Mouse (Mus musculus): Measurements from ENCODE around the gene Duox2. TPM values are rescaled to one million over a fixed set of nuclear protein-coding genes. Genes with fewer than 3 reads are reported as not detected.
A peak's percentile ranks its signal among the peaks of the same experiment; 100 is the strongest.

The Duox2 gene
- polyA plus RNA-seq, 1 experiment from 2014 or later = 0.03 TPM

DNA sequence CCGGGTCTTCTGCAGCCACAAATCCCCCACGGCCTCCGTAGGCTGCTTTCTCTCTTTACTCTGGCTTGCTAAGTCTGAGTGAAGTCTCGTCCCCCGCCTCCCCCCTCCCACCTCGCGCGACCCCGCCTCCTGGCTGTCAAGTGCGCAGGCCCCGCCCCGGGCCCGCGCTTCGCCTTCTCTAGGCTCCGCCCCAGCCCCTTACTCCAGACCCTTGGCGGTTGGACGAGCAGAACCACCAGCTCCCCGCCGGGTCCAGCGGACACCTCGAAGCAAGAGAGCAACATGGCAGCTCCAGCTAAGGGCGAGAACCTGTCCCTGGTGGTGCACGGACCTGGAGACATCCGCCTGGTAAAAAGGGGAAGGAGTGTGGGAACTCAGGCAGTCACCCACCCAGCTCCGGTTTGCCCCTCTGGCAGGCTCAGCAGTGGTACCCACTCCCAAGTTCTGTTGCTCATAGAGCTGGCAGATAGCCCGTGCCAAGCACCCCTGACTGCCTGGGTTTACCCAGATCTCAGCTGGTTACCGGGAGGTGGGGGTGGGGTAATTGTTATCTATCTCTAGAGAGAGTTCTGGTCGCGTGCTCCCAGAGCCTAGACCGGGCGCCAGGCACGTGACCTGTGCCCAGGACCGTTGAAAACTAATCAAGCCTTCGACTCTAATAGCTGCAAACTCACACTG, 63.5 kb downstream of the Duox2 start, which contains the start of gene Sord:
Gene Sord, plus strand, starts transcription at position 139 of the 678 bp plus-strand sequence.
- H3K9me3 ChIP-seq (ENCODE audit: control insufficient read depth, low read length) = no peaks in the 10 kb centered on the region
- H3K4me3 ChIP-seq (ENCODE audit: low read length) = peak within 1 kb of the TSS; percentile 53
- no peaks in the 10 kb centered on the region for H3K36me3 ChIP-seq (ENCODE audit: control insufficient read depth, insufficient read depth, low read length)
- under 1% methylated on average over 35 of the region's 35 CpGs for WGBS
- H3K4me1 ChIP-seq (ENCODE audit: control insufficient read depth, insufficient read depth, low read depth, low read length) = peaks cover 5% of the 10 kb centered on the region
- peak within 1 kb of the TSS; percentile 92 for H3K4me2 ChIP-seq (ENCODE audit: low read length)
- peak within 1 kb of the TSS; percentile 71 for H3K9ac ChIP-seq (ENCODE audit: low read depth, low read length)
- no peaks in the 10 kb centered on the region for H3K27me3 ChIP-seq (replicated peaks; ENCODE audit: control insufficient read depth, insufficient read depth, low read length)
- H3K27ac ChIP-seq (ENCODE audit: low read depth, low read length) = peak within 1 kb of the TSS; percentile 51
- peak; percentile 97 for ATAC-seq

DNA sequence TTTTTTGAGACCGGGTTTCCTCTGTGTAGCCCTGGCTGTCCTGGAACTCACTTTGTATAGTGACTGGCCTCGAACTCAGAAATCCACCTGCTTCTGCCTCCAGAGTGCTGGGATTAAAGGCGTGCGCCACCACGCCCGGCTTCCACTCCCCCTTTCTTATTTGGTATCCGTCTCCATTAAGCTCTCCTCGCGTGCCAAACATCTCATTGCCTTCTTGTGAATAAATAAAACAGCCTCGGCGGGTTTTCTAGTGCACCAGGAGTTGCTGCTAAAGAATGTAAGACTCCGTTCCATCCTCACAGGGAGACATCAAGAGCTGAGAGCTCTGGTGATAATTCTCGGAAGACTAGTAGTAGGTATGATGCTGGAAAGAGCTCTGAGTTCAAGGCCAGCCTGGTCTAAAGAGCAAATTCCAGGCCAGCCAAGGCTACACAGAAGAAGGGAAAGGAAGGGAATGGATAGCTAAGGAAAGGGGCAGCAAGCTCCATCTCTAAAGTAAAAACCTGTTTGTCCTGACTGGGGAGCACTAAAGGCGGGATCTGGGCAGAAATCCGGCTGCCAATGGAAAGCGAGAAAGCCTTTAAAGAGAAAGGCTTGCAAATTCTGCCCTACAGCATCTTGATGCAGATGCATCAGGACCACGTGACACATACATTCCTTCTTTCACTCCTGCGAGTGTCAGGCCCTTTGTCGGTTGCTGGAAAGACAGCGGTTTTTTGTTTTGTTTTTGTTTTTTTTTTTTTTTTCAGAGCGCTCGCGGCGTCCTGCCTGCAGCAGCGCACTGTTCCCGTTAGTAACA, 64.3 kb downstream of the Duox2 start:
- 6% methylated on average over 26 of the region's 26 CpGs for WGBS
- Histone ChIP-seq H3K4me1 (ENCODE audit: control insufficient read depth, insufficient read depth, low read depth, low read length) (peaks cover 5% of the 10 kb centered on the region), H3K9ac (ENCODE audit: low read depth, low read length) (peak overlapping the region; percentile 71), H3K4me2 (ENCODE audit: low read length) (peak overlapping the region; percentile 92), H3K27ac (ENCODE audit: low read depth, low read length) (peak overlapping the region; percentile 51), H3K27me3 (replicated peaks; ENCODE audit: control insufficient read depth, insufficient read depth, low read length) (no peaks in the 10 kb centered on the region), H3K9me3 (ENCODE audit: control insufficient read depth, low read length) (no peaks in the 10 kb centered on the region), H3K4me3 (ENCODE audit: low read length) (peak overlapping the region; percentile 53), H3K36me3 (ENCODE audit: control insufficient read depth, insufficient read depth, low read length) (no peaks in the 10 kb centered on the region)
- peak; percentile 55 for ATAC-seq

DNA sequence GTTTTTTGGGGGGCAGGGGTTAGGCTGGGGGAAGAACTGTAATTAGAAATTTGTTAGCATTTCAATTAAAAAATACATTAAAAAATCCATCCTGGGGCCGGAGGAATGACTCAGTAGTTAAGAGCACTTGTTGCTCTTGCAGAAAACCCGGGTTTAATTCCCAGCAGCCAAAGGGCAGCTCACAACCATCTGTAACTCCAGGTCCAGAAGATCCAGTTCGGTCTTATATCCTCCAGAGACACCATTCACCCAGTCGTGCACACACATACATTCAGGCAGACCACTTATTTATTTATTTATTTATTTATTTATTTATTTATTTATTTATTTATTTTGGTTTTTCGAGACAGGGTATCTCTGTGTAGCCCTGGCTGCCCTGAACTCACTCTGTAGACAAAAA, 64.9 kb downstream of the Duox2 start:
- H3K9me3 ChIP-seq (ENCODE audit: control insufficient read depth, low read length) = no peaks in the 10 kb centered on the region
- H3K4me2 ChIP-seq (ENCODE audit: low read length) = peak overlapping the region; percentile 92; the same call in 1 of the 2 replicates

DNA sequence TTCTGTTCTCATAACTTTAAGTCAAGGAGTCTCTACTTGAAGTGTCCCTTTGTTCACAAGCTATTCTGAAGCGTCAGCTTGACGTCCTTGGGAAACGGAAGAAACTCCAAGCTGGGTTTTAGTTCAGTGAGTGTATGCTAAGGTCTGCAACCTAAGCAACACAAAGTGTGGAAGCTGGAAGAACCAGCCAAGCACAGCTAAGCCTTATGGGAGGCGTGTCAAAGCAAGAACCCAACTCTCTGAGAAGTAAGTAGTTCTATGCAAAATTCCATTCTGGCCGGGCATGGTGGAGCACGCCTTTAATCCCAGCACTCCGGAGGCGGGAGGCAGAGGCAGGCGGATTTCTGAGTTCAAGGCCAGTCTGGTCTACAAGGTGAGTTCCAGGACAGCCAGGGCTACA, 66.6 kb downstream of the Duox2 start:
- no peak for ATAC-seq
- H3K36me3 ChIP-seq (ENCODE audit: control insufficient read depth, insufficient read depth, low read length) = no peaks in the 10 kb centered on the region
- H3K4me1 ChIP-seq (ENCODE audit: control insufficient read depth, insufficient read depth, low read depth, low read length) = peaks cover 5% of the 10 kb centered on the region
- no peak overlapping the region for H3K4me3 ChIP-seq (ENCODE audit: low read length)
- H3K27me3 ChIP-seq (replicated peaks; ENCODE audit: control insufficient read depth, insufficient read depth, low read length) = no peaks in the 10 kb centered on the region
- H3K27ac ChIP-seq (ENCODE audit: low read depth, low read length) = no peak overlapping the region
- WGBS = 63% methylated on average over 9 of the region's 9 CpGs
- H3K4me2 ChIP-seq (ENCODE audit: low read length) = no peak overlapping the region
- no peaks in the 10 kb centered on the region for H3K9me3 ChIP-seq (ENCODE audit: control insufficient read depth, low read length)
- no peak overlapping the region for H3K9ac ChIP-seq (ENCODE audit: low read depth, low read length)

More for the DNA sequence above, 64.9 kb downstream of the Duox2 start:
- Histone ChIP-seq H3K36me3 (ENCODE audit: control insufficient read depth, insufficient read depth, low read length) (no peaks in the 10 kb centered on the region), H3K27ac (ENCODE audit: low read depth, low read length) (no peak overlapping the region), H3K27me3 (replicated peaks; ENCODE audit: control insufficient read depth, insufficient read depth, low read length) (no peaks in the 10 kb centered on the region), H3K4me3 (ENCODE audit: low read length) (no peak overlapping the region), H3K4me1 (ENCODE audit: control insufficient read depth, insufficient read depth, low read depth, low read length) (peaks cover 5% of the 10 kb centered on the region), H3K9ac (ENCODE audit: low read depth, low read length) (no peak overlapping the region)
- ATAC-seq = 0 out of 2 replicates have a peak, but pooled peaks have one; percentile 1
- WGBS = 53% methylated on average over 5 of the region's 5 CpGs

DNA sequence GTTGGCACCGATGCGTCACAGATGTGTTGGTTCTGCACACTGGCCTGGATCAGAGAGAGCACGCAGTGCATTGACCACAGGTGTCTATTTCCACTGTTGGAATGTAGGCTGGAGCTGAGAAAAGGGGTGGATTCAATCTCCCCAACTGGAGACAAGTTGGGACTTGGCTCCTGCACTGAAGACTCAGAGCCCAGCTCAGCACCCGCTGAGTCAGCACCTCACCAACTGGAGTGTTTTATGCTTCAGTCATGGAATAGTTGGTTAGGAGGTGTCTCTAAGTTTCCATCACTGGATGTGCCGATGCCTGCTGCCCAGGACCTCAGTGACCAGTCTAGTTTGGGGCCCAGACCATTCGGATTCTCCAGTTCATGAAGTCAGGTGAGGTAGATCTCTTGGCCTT, 67.9 kb downstream of the Duox2 start:
- Histone ChIP-seq H3K36me3 (ENCODE audit: control insufficient read depth, insufficient read depth, low read length) (no peaks in the 10 kb centered on the region), H3K4me1 (ENCODE audit: control insufficient read depth, insufficient read depth, low read depth, low read length) (peaks cover 5% of the 10 kb centered on the region), H3K4me2 (ENCODE audit: low read length) (no peak overlapping the region), H3K9ac (ENCODE audit: low read depth, low read length) (no peak overlapping the region), H3K27ac (ENCODE audit: low read depth, low read length) (no peak overlapping the region), H3K9me3 (ENCODE audit: control insufficient read depth, low read length) (no peaks in the 10 kb centered on the region), H3K27me3 (replicated peaks; ENCODE audit: control insufficient read depth, insufficient read depth, low read length) (no peaks in the 10 kb centered on the region), H3K4me3 (ENCODE audit: low read length) (no peak overlapping the region)
- WGBS = 84% methylated on average over 6 of the region's 6 CpGs
- no peak for ATAC-seq

Other genes starting within 250 kb of the Duox2 start
- 5.8 and 6.6 TPM in 2 replicates for gene Spg11, start 180.1 kb downstream of the Duox2 start, polyA plus RNA-seq (2015; fragmentation: Nextera tagmentation; extraction: Ambion mirVana)
- 107 and 120 TPM in 2 replicates for gene B2m, start 150.8 kb downstream of the Duox2 start, polyA plus RNA-seq (2015; fragmentation: Nextera tagmentation; extraction: Ambion mirVana)
- gene Trim69, start 137.7 kb downstream of the Duox2 start, polyA plus RNA-seq (2015; fragmentation: Nextera tagmentation; extraction: Ambion mirVana) = 0.09 TPM in 1 of 2 replicates, not detected in the other
- 0.06 and 0.08 TPM in 2 replicates for gene Patl2, start 112.3 kb downstream of the Duox2 start, polyA plus RNA-seq (2015; fragmentation: Nextera tagmentation; extraction: Ambion mirVana)
- not detected in 2 replicates for gene Terb2, start 112.2 kb downstream of the Duox2 start, polyA plus RNA-seq (2015; fragmentation: Nextera tagmentation; extraction: Ambion mirVana)
- 26.0 and 29.7 TPM in 2 replicates for gene Sord, start 63.7 kb downstream of the Duox2 start, polyA plus RNA-seq (2015; fragmentation: Nextera tagmentation; extraction: Ambion mirVana)
- 0.19 and 0.36 TPM in 2 replicates for gene Duoxa2, start 451 bp upstream of the Duox2 start, polyA plus RNA-seq (2015; fragmentation: Nextera tagmentation; extraction: Ambion mirVana)
- 0.26 and 0.27 TPM in 2 replicates for gene Duoxa1, start 15.3 kb upstream of the Duox2 start, polyA plus RNA-seq (2015; fragmentation: Nextera tagmentation; extraction: Ambion mirVana)
- 0.09 and 0.15 TPM in 2 replicates for gene Duox1, start 17.2 kb upstream of the Duox2 start, polyA plus RNA-seq (2015; fragmentation: Nextera tagmentation; extraction: Ambion mirVana)
- 11.7 and 11.8 TPM in 2 replicates for gene Shf, start 70.7 kb upstream of the Duox2 start, polyA plus RNA-seq (2015; fragmentation: Nextera tagmentation; extraction: Ambion mirVana)
- 0.15 and 0.18 TPM in 2 replicates for gene Slc28a2, start 128.0 kb upstream of the Duox2 start, polyA plus RNA-seq (2015; fragmentation: Nextera tagmentation; extraction: Ambion mirVana)
- not detected in 2 replicates for gene Gm14085, start 186.5 kb upstream of the Duox2 start, polyA plus RNA-seq (2015; fragmentation: Nextera tagmentation; extraction: Ambion mirVana)

All from hindbrain, embryonic 16.5 days (tissue).